Mouse (Mus musculus): ENCODE results near the gene Gm20379. TPM values are rescaled to one million over a fixed set of nuclear protein-coding genes. Genes with fewer than 3 reads are reported as not detected.

Gene Gm20379
- polyA plus RNA-seq (2012; rRNA removed), result not detected in 2 replicates

- no peaks in the 10 kb centered on the region; the same call in 1 of the 2 replicates for H3K36me3 ChIP-seq (ENCODE audit: control insufficient read depth, insufficient read depth, low read length)
- no peak within 1 kb of the TSS for H3K4me3 ChIP-seq (ENCODE audit: control insufficient read depth, low read depth, low read length)
- no peaks in the 10 kb centered on the region for H3K4me1 ChIP-seq (ENCODE audit: control insufficient read depth, insufficient read depth, low read length)
- TF ChIP-seq CTCF (IDR thresholded peaks at IDR 0.05; ENCODE audit: control insufficient read depth, insufficient read depth, insufficient replicate concordance, low read depth, low read length) (no peak), POLR2A (IDR thresholded peaks at IDR 0.05; ENCODE audit: control insufficient read depth, low read depth, low read length) (no peak)
- no peaks in the 10 kb centered on the region for H3K27me3 ChIP-seq (ENCODE audit: control insufficient read depth, insufficient read depth, low read length)
- H3K27ac ChIP-seq (ENCODE audit: control insufficient read depth, insufficient read depth, low read depth, low read length), result no peak within 1 kb of the TSS
Observed at GRCm38 (mm10) chr13:92305680-92306079, at the start of gene Gm20379. Gene Gm20379, plus strand, starts transcription at chr13:92305980.

DNA sequence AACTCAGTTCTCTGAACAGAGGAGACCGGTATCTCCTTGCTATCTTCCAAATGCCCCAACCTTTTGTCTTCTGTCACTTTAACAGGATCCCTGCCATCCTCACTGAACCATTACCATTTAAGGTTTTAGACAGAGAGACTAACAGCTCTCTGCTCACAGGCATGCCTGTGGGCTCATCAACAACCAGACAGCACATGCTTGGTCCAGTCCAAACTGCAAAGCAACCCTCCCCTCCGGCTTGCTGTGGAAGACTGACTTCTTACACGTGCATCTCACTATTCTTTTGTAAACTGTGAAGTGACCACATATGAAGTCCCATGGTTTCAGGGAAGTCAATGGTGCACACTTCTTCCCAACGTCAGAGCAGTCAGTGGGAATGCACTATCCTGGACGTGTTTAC, 44.5 kb upstream of the Gm20379 start:
- H3K4me1 ChIP-seq (ENCODE audit: control insufficient read depth, insufficient read depth, low read length), result no peaks in the 10 kb centered on the region
- H3K36me3 ChIP-seq (ENCODE audit: control insufficient read depth, insufficient read depth, low read length), result no peaks in the 10 kb centered on the region; the same call in 1 of the 2 replicates
- TF ChIP-seq CTCF (IDR thresholded peaks at IDR 0.05; ENCODE audit: control insufficient read depth, insufficient read depth, insufficient replicate concordance, low read depth, low read length), result no peak
- TF ChIP-seq POLR2A (IDR thresholded peaks at IDR 0.05; ENCODE audit: control insufficient read depth, low read depth, low read length), result no peak
- no peaks in the 10 kb centered on the region for H3K27me3 ChIP-seq (ENCODE audit: control insufficient read depth, insufficient read depth, low read length)
- no peak overlapping the region for H3K4me3 ChIP-seq (ENCODE audit: control insufficient read depth, low read depth, low read length)
- no peak overlapping the region for H3K27ac ChIP-seq (ENCODE audit: control insufficient read depth, insufficient read depth, low read depth, low read length)

DNA sequence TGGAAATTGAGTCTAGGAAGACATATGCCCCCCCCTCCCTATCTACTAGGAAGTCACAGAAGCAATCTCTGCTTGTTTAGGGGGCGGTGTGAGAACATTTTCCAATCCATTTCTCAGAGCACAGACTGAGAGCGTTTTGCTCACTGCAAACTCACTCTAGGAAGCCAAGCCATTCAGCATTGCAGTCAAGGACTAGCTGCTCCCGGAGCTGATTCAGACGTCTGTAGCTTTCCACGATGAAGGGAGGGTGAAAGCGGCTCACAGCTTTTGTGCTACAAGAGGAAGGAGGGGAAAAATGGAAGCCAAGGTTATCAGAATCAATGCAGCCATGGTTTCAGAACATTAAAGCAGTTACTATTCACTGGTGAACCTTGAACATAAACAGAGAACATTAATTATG, 42.2 kb upstream of the Gm20379 start:
- H3K4me3 ChIP-seq (ENCODE audit: control insufficient read depth, low read depth, low read length), result no peak overlapping the region
- no peaks in the 10 kb centered on the region for H3K4me1 ChIP-seq (ENCODE audit: control insufficient read depth, insufficient read depth, low read length)
- H3K27ac ChIP-seq (ENCODE audit: control insufficient read depth, insufficient read depth, low read depth, low read length), result no peak overlapping the region
- no peaks in the 10 kb centered on the region; the same call in 1 of the 2 replicates for H3K36me3 ChIP-seq (ENCODE audit: control insufficient read depth, insufficient read depth, low read length)
- H3K27me3 ChIP-seq (ENCODE audit: control insufficient read depth, insufficient read depth, low read length), result no peaks in the 10 kb centered on the region
- TF ChIP-seq CTCF (IDR thresholded peaks at IDR 0.05; ENCODE audit: control insufficient read depth, insufficient read depth, insufficient replicate concordance, low read depth, low read length), result no peak
- TF ChIP-seq POLR2A (IDR thresholded peaks at IDR 0.05; ENCODE audit: control insufficient read depth, low read depth, low read length), result no peak

DNA sequence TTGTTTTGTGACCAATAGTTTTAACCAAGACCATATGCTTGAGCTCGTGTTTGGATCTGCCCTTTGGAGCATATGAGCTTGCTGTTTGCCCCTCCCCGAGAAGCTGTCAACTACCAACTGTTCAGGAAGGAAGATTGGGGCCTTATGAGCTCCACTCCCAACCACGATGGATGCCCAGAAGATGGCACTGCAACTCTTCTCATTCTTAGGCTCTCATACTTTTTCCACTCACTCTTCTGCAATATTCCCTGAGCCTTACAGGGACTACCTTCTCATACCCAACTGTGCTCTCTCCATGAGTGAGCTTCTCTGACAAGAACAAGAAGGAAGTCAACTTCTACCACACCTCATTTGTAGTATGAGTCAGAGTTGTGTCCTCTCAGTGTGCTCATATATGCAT, 38.7 kb upstream of the Gm20379 start:
- Histone ChIP-seq H3K4me3 (ENCODE audit: control insufficient read depth, low read depth, low read length) (no peak overlapping the region), H3K4me1 (ENCODE audit: control insufficient read depth, insufficient read depth, low read length) (no peaks in the 10 kb centered on the region), H3K27ac (ENCODE audit: control insufficient read depth, insufficient read depth, low read depth, low read length) (no peak overlapping the region), H3K36me3 (ENCODE audit: control insufficient read depth, insufficient read depth, low read length) (no peaks in the 10 kb centered on the region; the same call in 1 of the 2 replicates), H3K27me3 (ENCODE audit: control insufficient read depth, insufficient read depth, low read length) (no peaks in the 10 kb centered on the region)
- TF ChIP-seq POLR2A (IDR thresholded peaks at IDR 0.05; ENCODE audit: control insufficient read depth, low read depth, low read length), result no peak
- no peak for TF ChIP-seq CTCF (IDR thresholded peaks at IDR 0.05; ENCODE audit: control insufficient read depth, insufficient read depth, insufficient replicate concordance, low read depth, low read length)

- Histone ChIP-seq H3K27ac (ENCODE audit: control insufficient read depth, insufficient read depth, low read depth, low read length) (no peak overlapping the region), H3K4me1 (ENCODE audit: control insufficient read depth, insufficient read depth, low read length) (no peaks in the 10 kb centered on the region), H3K4me3 (ENCODE audit: control insufficient read depth, low read depth, low read length) (no peak overlapping the region), H3K27me3 (ENCODE audit: control insufficient read depth, insufficient read depth, low read length) (no peaks in the 10 kb centered on the region), H3K36me3 (ENCODE audit: control insufficient read depth, insufficient read depth, low read length) (no peaks in the 10 kb centered on the region)
- TF ChIP-seq CTCF (IDR thresholded peaks at IDR 0.05; ENCODE audit: control insufficient read depth, insufficient read depth, insufficient replicate concordance, low read depth, low read length), result no peak
- TF ChIP-seq POLR2A (IDR thresholded peaks at IDR 0.05; ENCODE audit: control insufficient read depth, low read depth, low read length), result no peak
Observed at GRCm38 (mm10) chr13:92274274-92275198, 31.2 kb upstream of the Gm20379 start.

GRCm38 (mm10) chr13:92275292-92275691, 30.5 kb upstream of the Gm20379 start:
- TF ChIP-seq POLR2A (IDR thresholded peaks at IDR 0.05; ENCODE audit: control insufficient read depth, low read depth, low read length), result no peak
- no peak for TF ChIP-seq CTCF (IDR thresholded peaks at IDR 0.05; ENCODE audit: control insufficient read depth, insufficient read depth, insufficient replicate concordance, low read depth, low read length)
- no peaks in the 10 kb centered on the region for H3K4me1 ChIP-seq (ENCODE audit: control insufficient read depth, insufficient read depth, low read length)
- no peak overlapping the region for H3K4me3 ChIP-seq (ENCODE audit: control insufficient read depth, low read depth, low read length)
- H3K27me3 ChIP-seq (ENCODE audit: control insufficient read depth, insufficient read depth, low read length), result no peaks in the 10 kb centered on the region
- H3K27ac ChIP-seq (ENCODE audit: control insufficient read depth, insufficient read depth, low read depth, low read length), result no peak overlapping the region
- no peaks in the 10 kb centered on the region for H3K36me3 ChIP-seq (ENCODE audit: control insufficient read depth, insufficient read depth, low read length)

DNA sequence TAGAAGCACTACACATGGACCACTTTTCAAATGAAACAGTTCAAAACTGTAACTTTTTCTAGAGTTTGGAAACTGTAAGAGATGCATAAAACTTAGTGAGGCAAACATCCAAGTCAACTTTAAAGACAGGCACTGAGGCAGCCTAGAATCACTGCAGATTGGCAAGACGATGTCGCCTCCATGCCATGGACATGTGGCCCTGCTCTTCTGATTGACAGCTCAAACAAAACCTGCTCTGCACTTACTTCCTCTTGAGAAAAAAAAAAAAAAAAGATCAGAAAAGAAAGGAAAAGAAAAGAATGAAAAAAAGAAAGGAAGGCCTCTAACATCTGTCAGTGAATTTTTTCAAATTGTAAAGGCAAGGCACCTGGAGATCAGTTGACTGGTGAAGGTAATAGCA, 28.8 kb upstream of the Gm20379 start:
- Histone ChIP-seq H3K27ac (ENCODE audit: control insufficient read depth, insufficient read depth, low read depth, low read length) (no peak overlapping the region), H3K36me3 (ENCODE audit: control insufficient read depth, insufficient read depth, low read length) (no peaks in the 10 kb centered on the region), H3K27me3 (ENCODE audit: control insufficient read depth, insufficient read depth, low read length) (no peaks in the 10 kb centered on the region), H3K4me3 (ENCODE audit: control insufficient read depth, low read depth, low read length) (no peak overlapping the region), H3K4me1 (ENCODE audit: control insufficient read depth, insufficient read depth, low read length) (no peaks in the 10 kb centered on the region)
- TF ChIP-seq POLR2A (IDR thresholded peaks at IDR 0.05; ENCODE audit: control insufficient read depth, low read depth, low read length), result no peak
- no peak for TF ChIP-seq CTCF (IDR thresholded peaks at IDR 0.05; ENCODE audit: control insufficient read depth, insufficient read depth, insufficient replicate concordance, low read depth, low read length)

All from testis, adult 2 months (tissue).